Comparison of ENCODE assay signal across 8 mouse cellular contexts in genomic region chrX:103821195-103821831, GRCm38 (mm10). TPM values are rescaled to one million over a fixed set of nuclear protein-coding genes. Genes with fewer than 3 reads are reported as not detected.
DNase-seq lines count a peak whose midpoint lies in the region; ATAC-seq and TF ChIP-seq lines count a peak whose summit lies in the region.

No protein-coding gene starts in this region.

- no peaks in the 10 kb centered on the region for H3K9me3 ChIP-seq in hindbrain, embryonic 10.5 days
- H3K9me3 ChIP-seq in liver, embryonic 13.5 days (replicated peaks), result no peaks in the 10 kb centered on the region
- no peaks in the 10 kb centered on the region for H3K9me3 ChIP-seq in neural tube, embryonic 15.5 days (replicated peaks)

- H3K4me2 ChIP-seq in liver, embryonic 13.5 days, result peak overlapping the region; percentile 55
- H3K4me2 ChIP-seq in neural tube, embryonic 15.5 days, result peak overlapping the region; percentile 75

- TF ChIP-seq CTCF in spleen, adult 2 months (IDR thresholded peaks at IDR 0.05; ENCODE audit: extremely low read depth, insufficient read depth, insufficient read length, insufficient replicate concordance), result no peak

- TF ChIP-seq POLR2A in spleen, adult 2 months (IDR thresholded peaks at IDR 0.05; ENCODE audit: low read depth, low read length), result no peak

- peak overlapping the region; percentile 33; the same call in 1 of the 2 replicates for H3K9ac ChIP-seq in liver, embryonic 13.5 days
- H3K9ac ChIP-seq in neural tube, embryonic 15.5 days (replicated peaks), result peak overlapping the region; percentile 62

- H3K4me3 ChIP-seq in spleen, adult 2 months (ENCODE audit: extremely low read depth, insufficient read depth, insufficient read length), result peak overlapping the region; percentile 57
- peak overlapping the region; percentile 63 for H3K4me3 ChIP-seq in hindbrain, embryonic 10.5 days
- peak overlapping the region; percentile 49 for H3K4me3 ChIP-seq in liver, embryonic 13.5 days (replicated peaks)
- H3K4me3 ChIP-seq in neural tube, embryonic 15.5 days (replicated peaks), result peak overlapping the region; percentile 56

- peak; percentile 27; the same call in 1 of the 2 replicates for ATAC-seq in liver, embryonic 13.5 days (ENCODE audit: low read depth)
- ATAC-seq in neural tube, embryonic 15.5 days (ENCODE audit: low FRiP score), result peak; percentile 72

- H3K27ac ChIP-seq in spleen, adult 2 months (ENCODE audit: insufficient read depth, low read length), result no peak overlapping the region
- peak overlapping the region; percentile 84 for H3K27ac ChIP-seq in hindbrain, embryonic 10.5 days
- no peak overlapping the region for H3K27ac ChIP-seq in liver, embryonic 13.5 days
- H3K27ac ChIP-seq in neural tube, embryonic 15.5 days (replicated peaks), result peak overlapping the region; percentile 75

- H3K4me1 ChIP-seq in spleen, adult 2 months (ENCODE audit: control insufficient read depth, insufficient read depth, insufficient read length), result no peaks in the 10 kb centered on the region
- H3K4me1 ChIP-seq in hindbrain, embryonic 10.5 days (replicated peaks), result peaks cover 14% of the 10 kb centered on the region; the same call in 1 of the 2 replicates
- H3K4me1 ChIP-seq in liver, embryonic 13.5 days (replicated peaks), result no peaks in the 10 kb centered on the region
- H3K4me1 ChIP-seq in neural tube, embryonic 15.5 days, result peaks cover 9% of the 10 kb centered on the region

- peak; percentile 42 for DNase-seq in cerebellum, adult 11 months
- DNase-seq in cerebellum, adult 9-11 months, result no peak
- DNase-seq in spleen, adult 2 months (ENCODE audit: low read depth in 1 of 2, low spot score in 2 of 2), result no peak
- DNase-seq in spleen, postnatal 14 days (ENCODE audit: low spot score in 2 of 2), result no peak
- peak; percentile 19 for DNase-seq in hindbrain, embryonic 10.5 days (ENCODE audit: low spot score)
- no peak for DNase-seq in liver, embryonic 13.5 days
- no peak for DNase-seq in gastrocnemius, postnatal 25 days

- 30% methylated on average over 37 of the region's 37 CpGs for WGBS in spleen, adult 2 months
- WGBS in hindbrain, embryonic 10.5 days, result 25% methylated on average over 37 of the region's 37 CpGs
- WGBS in liver, embryonic 13.5 days (ENCODE audit: insufficient replicate concordance), result 16% methylated on average over 37 of the region's 37 CpGs
- WGBS in neural tube, embryonic 15.5 days, result 26% methylated on average over 37 of the region's 37 CpGs

- no peaks in the 10 kb centered on the region for H3K36me3 ChIP-seq in spleen, adult 2 months (ENCODE audit: control insufficient read depth, insufficient read depth, low read length)
- H3K36me3 ChIP-seq in hindbrain, embryonic 10.5 days, result no peaks in the 10 kb centered on the region
- H3K36me3 ChIP-seq in liver, embryonic 13.5 days, result no peaks in the 10 kb centered on the region
- H3K36me3 ChIP-seq in neural tube, embryonic 15.5 days, result no peaks in the 10 kb centered on the region

- H3K27me3 ChIP-seq in spleen, adult 2 months (ENCODE audit: control insufficient read depth, insufficient read depth, low read length), result peaks cover 3% of the 10 kb centered on the region; the same call in 1 of the 2 replicates
- peaks cover 92% of the 10 kb centered on the region for H3K27me3 ChIP-seq in hindbrain, embryonic 10.5 days (ENCODE audit: insufficient read depth, poor library complexity, severe bottlenecking)
- peaks cover 43% of the 10 kb centered on the region for H3K27me3 ChIP-seq in liver, embryonic 13.5 days
- H3K27me3 ChIP-seq in neural tube, embryonic 15.5 days (replicated peaks), result peaks cover 62% of the 10 kb centered on the region

RNA-seq across cellular contexts. Expression of gene Slc16a2, which starts 0.5 kb away (rescaled TPM):
- polyA plus RNA-seq in spleen, adult 2 months (2012; rRNA removed), result 3.2 and 4.3 TPM in 2 replicates
- polyA plus RNA-seq in hindbrain, embryonic 10.5 days (2016; fragmentation: Nextera tagmentation; extraction: Ambion mirVana), result 8.7 and 13.9 TPM in 2 replicates
- polyA plus RNA-seq in liver, embryonic 13.5 days (2015; fragmentation: Nextera tagmentation; extraction: Ambion mirVana), result 3.5 and 5.1 TPM in 2 replicates
- polyA plus RNA-seq in neural tube, embryonic 15.5 days (2015; fragmentation: Nextera tagmentation; extraction: Ambion mirVana), result 19.1 and 20.3 TPM in 2 replicates
- 1 to 10 TPM; 3.1 to 4.4 TPM for total RNA-seq in gastrocnemius, postnatal 25 days (2021)

Comparison
In these comparisons a context has a peak if more than half of its experiments do, and no peak if none do; other contexts are left out.
1. DNase-seq: peak in cerebellum, adult 11 months (single experiment) and hindbrain, embryonic 10.5 days (single experiment); none in cerebellum, adult 9-11 months (single experiment), spleen, adult 2 months (0 of 2), spleen, postnatal 14 days (0 of 2), liver, embryonic 13.5 days (single experiment) and gastrocnemius, postnatal 25 days (single experiment).
2. H3K27ac ChIP-seq: peak in hindbrain, embryonic 10.5 days (single experiment) and neural tube, embryonic 15.5 days (single experiment); none in spleen, adult 2 months (single experiment) and liver, embryonic 13.5 days (single experiment).
3. Peak in every context shown above with its lines, with median percentiles within 50 percentile points of each other: H3K4me3 ChIP-seq.